Mouse (Mus musculus) liver, adult 2 months (tissue): Measurements from ENCODE around the gene Acbd3. TPM values are rescaled to one million over a fixed set of nuclear protein-coding genes. Genes with fewer than 3 reads are reported as not detected.

Experiments used
- DNase-seq: peaks from one replicate; pipeline ENCODE4 v3.0.0-alpha.2; 2011; ENCODE audit warnings: low read depth, low spot score; ENCODE audit errors: extremely low read depth
- H3K27ac ChIP-seq: fragments of 200-500 bp; replicated peaks from 2 replicates; pipeline ENCODE4 v1.5.1; 2012; ENCODE audit warnings: low read depth, mild to moderate bottlenecking, control low read depth, inconsistent platforms, low read length; ENCODE audit not compliant: insufficient read depth
- H3K27me3 ChIP-seq: fragments of 200-500 bp; 2 replicates; pipeline ENCODE4 v1.6.1; 2012; ENCODE audit warnings: mild to moderate bottlenecking, moderate library complexity, low read length, inconsistent platforms; ENCODE audit not compliant: control insufficient read depth, insufficient read depth
- H3K36me3 ChIP-seq: fragments of 200-500 bp; 2 replicates; pipeline ENCODE4 v1.6.1; 2012; ENCODE audit warnings: low read length, inconsistent platforms; ENCODE audit not compliant: control insufficient read depth, insufficient read depth
- H3K4me1 ChIP-seq: fragments of 200-500 bp; 2 replicates; pipeline ENCODE4 v1.6.1; 2011; ENCODE audit warnings: low read length; ENCODE audit not compliant: control insufficient read depth, insufficient read depth
- H3K4me3 ChIP-seq: fragments of 200-500 bp; 2 replicates; pipeline ENCODE4 v1.5.1; 2011; ENCODE audit warnings: low read depth, mild to moderate bottlenecking, control low read depth, low read length, moderate library complexity; ENCODE audit not compliant: insufficient read depth
- H3K79me2 ChIP-seq: fragments of 200-500 bp; 2 replicates; pipeline ENCODE4 v1.6.1; 2012; ENCODE audit warnings: inconsistent platforms, mild to moderate bottlenecking, low read length, moderate library complexity; ENCODE audit not compliant: control insufficient read depth, insufficient read depth
- H3K9ac ChIP-seq: fragments of 200-500 bp; 2 replicates; pipeline ENCODE4 v1.6.1; 2012; ENCODE audit warnings: low read depth, mild to moderate bottlenecking, control low read depth, inconsistent platforms, low read length
- CTCF ChIP-seq: fragments of 200-500 bp; IDR thresholded peaks from 2 replicates; pipeline ENCODE4 v1.5.1; 2011; ENCODE audit warnings: low read depth, low read length, control low read depth
- POLR2A ChIP-seq: fragments of 200-500 bp; IDR thresholded peaks from 2 replicates; pipeline ENCODE4 v1.6.1; 2011; ENCODE audit warnings: low read length, control low read depth; ENCODE audit not compliant: insufficient read depth; ENCODE audit errors: extremely low read depth
- WGBS: fragments of 180-500 bp; shearing (Covaris S2); methylation state at CpG from one replicate; pipeline ENCODE4 v1.1.7; 2018; 5-methylcytosine and 5-hydroxymethylcytosine counted together
- polyA plus RNA-seq: library from polyadenylated mRNA; depleted of rRNA; stranded (reverse); fragments of >200 nt; gene quantifications from 2 replicates; pipeline ENCODE4 v1.2.3, GENCODE M21; 2012
- total RNA-seq: library from RNA; depleted of rRNA; stranded (reverse); fragments of >200 nt; gene quantifications from 2 replicates; pipeline ENCODE4 v1.2.3, GENCODE M21; 2014

Gene Acbd3
- total and polyA plus RNA-seq, 2 experiments: 6.3 to 13.1 TPM

- peak; percentile 71 for DNase-seq
- no peak overlapping the region for H3K4me3 ChIP-seq
- H3K27me3 ChIP-seq: no peaks in the 10 kb centered on the region
- H3K9ac ChIP-seq: no peak overlapping the region
- 27% methylated on average over 3 of the region's 3 CpGs for WGBS
- no peaks in the 10 kb centered on the region for H3K79me2 ChIP-seq
- peaks cover 11% of the 10 kb centered on the region; the same call in 1 of the 2 replicates for H3K4me1 ChIP-seq
- no peaks in the 10 kb centered on the region for H3K36me3 ChIP-seq
- TF ChIP-seq POLR2A: no peak
- TF ChIP-seq CTCF: no peak
- no peak overlapping the region for H3K27ac ChIP-seq
Observed at GRCm38 (mm10) chr1:180707813-180708212, 18.0 kb upstream of the Acbd3 start.

DNA sequence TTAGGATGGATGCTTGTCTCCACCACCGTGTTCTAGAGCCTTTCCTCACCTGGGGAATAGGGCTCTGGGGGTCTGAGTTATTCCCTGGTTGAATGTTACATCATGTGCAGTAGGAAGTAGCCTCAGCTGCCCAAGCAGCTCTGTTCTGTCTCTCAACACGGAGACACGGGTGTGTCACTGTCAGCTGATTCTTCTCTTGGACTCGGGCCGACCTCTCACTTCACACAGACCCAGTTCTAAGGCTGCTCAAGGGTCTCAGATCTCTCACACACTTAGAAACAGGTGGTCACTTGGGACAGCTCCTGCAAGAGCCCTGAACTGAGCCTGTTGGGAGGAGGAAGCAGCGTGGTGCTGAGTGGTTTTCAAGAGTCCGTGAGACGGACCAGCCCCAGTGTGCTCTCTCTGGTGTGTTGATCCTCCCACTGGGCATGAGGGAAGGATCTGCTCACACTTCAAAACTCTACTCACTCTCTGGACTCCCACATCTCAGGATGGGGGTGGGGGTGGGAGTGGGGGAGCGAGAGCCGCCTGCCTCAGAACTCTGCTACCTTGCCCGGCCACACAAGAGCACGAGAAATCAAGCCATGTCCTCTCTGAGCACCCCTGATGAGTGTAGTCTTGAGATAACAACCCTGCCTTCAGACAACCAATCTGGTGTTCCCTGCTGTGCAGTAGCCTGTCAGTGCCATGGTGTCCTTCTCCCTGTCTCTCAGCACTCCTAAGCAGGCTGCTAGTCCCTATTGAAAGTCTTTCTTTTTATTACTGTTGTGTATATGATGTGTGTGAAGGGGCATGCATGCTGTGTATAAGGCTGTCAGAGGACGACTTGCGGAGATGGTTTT lies 16.7 kb upstream of the Acbd3 start:
- H3K4me3 ChIP-seq: no peak overlapping the region
- H3K27ac ChIP-seq: no peak overlapping the region
- no peaks in the 10 kb centered on the region for H3K36me3 ChIP-seq
- TF ChIP-seq POLR2A (no peak), CTCF (no peak)
- 88% methylated on average over 14 of the region's 14 CpGs for WGBS
- H3K79me2 ChIP-seq: no peaks in the 10 kb centered on the region
- H3K27me3 ChIP-seq: no peaks in the 10 kb centered on the region
- H3K4me1 ChIP-seq: peaks cover 12% of the 10 kb centered on the region; the same call in 1 of the 2 replicates
- no peak for DNase-seq
- no peak overlapping the region for H3K9ac ChIP-seq

- TF ChIP-seq CTCF: no peak
- no peak for TF ChIP-seq POLR2A
- H3K36me3 ChIP-seq: no peaks in the 10 kb centered on the region
- H3K79me2 ChIP-seq: no peaks in the 10 kb centered on the region
- H3K27ac ChIP-seq: no peak overlapping the region
- H3K4me3 ChIP-seq: no peak overlapping the region
- DNase-seq: no peak
- no peak overlapping the region for H3K9ac ChIP-seq
- H3K4me1 ChIP-seq: peaks cover 15% of the 10 kb centered on the region
- WGBS: 78% methylated on average over 5 of the region's 5 CpGs
- no peaks in the 10 kb centered on the region for H3K27me3 ChIP-seq
Observed at GRCm38 (mm10) chr1:180718756-180719155, 7.1 kb upstream of the Acbd3 start.

DNA sequence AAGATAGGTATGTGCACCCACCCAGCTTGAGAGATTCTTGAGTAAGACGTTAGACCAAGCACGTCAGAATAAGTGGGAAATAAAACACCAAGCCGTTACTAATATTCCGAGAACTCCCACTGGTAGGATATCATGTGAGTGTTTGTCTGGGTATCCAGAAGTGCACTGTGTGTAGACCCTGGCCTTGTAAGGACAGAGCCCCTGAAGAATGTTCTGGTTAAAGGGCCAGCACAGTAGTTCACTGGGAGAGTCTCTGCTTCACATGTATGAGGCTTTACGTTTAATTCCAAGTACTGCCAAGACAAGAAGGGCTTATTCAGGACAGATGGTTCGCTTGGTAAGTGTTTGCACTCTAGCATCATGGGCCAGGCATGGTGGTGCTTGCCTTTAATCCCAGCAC lies 6.4 kb upstream of the Acbd3 start:
- no peak for DNase-seq
- H3K27ac ChIP-seq: no peak overlapping the region
- no peak for TF ChIP-seq POLR2A
- TF ChIP-seq CTCF: no peak

GRCm38 (mm10) chr1:180719951-180720689 lies 5.7 kb upstream of the Acbd3 start:
- H3K27me3 ChIP-seq: no peaks in the 10 kb centered on the region
- H3K36me3 ChIP-seq: no peaks in the 10 kb centered on the region
- DNase-seq: peak; percentile 95
- no peaks in the 10 kb centered on the region for H3K79me2 ChIP-seq
- H3K9ac ChIP-seq: no peak overlapping the region
- peak; percentile 99 for TF ChIP-seq CTCF
- no peak for TF ChIP-seq POLR2A
- H3K27ac ChIP-seq: peak overlapping the region; percentile 9
- H3K4me3 ChIP-seq: no peak overlapping the region
- H3K4me1 ChIP-seq: peaks cover 4% of the 10 kb centered on the region
- WGBS: 12% methylated on average over 5 of the region's 5 CpGs

More for the DNA sequence above, 6.4 kb upstream of the Acbd3 start:
- 81% methylated on average over 6 of the region's 6 CpGs for WGBS
- no peaks in the 10 kb centered on the region for H3K27me3 ChIP-seq
- H3K4me1 ChIP-seq: peaks cover 10% of the 10 kb centered on the region
- no peaks in the 10 kb centered on the region for H3K36me3 ChIP-seq
- H3K9ac ChIP-seq: no peak overlapping the region
- H3K4me3 ChIP-seq: no peak overlapping the region
- no peaks in the 10 kb centered on the region for H3K79me2 ChIP-seq

- no peak for TF ChIP-seq CTCF
- TF ChIP-seq POLR2A: no peak
- H3K36me3 ChIP-seq: no peaks in the 10 kb centered on the region
- DNase-seq: no peak
- 90% methylated on average over 1 of the region's 1 CpGs for WGBS
- no peak overlapping the region for H3K27ac ChIP-seq
- H3K9ac ChIP-seq: no peak overlapping the region
- peaks cover 7% of the 10 kb centered on the region for H3K79me2 ChIP-seq
- no peaks in the 10 kb centered on the region for H3K27me3 ChIP-seq
- peaks cover 14% of the 10 kb centered on the region for H3K4me1 ChIP-seq
- H3K4me3 ChIP-seq: no peak overlapping the region
Observed at GRCm38 (mm10) chr1:180722608-180723007, 3.2 kb upstream of the Acbd3 start.
